Mouse (Mus musculus): ENCODE results near the gene G430095P16Rik. TPM values are rescaled to one million over a fixed set of nuclear protein-coding genes. Genes with fewer than 3 reads are reported as not detected.

The G430095P16Rik gene
- 10 to 100 TPM; 20.2 to 37.5 TPM for polyA plus RNA-seq (2017; shearing (Covaris generic))

- ATAC-seq: peak; percentile 87
Measured at GRCm38 (mm10) chr8:84722850-84723570, at the start of gene G430095P16Rik. TSS of gene G430095P16Rik (plus strand) at chr8:84723007.

GRCm38 (mm10) chr8:84677305-84677704 lies 45.5 kb upstream of the G430095P16Rik start:
- no peak for ATAC-seq

DNA sequence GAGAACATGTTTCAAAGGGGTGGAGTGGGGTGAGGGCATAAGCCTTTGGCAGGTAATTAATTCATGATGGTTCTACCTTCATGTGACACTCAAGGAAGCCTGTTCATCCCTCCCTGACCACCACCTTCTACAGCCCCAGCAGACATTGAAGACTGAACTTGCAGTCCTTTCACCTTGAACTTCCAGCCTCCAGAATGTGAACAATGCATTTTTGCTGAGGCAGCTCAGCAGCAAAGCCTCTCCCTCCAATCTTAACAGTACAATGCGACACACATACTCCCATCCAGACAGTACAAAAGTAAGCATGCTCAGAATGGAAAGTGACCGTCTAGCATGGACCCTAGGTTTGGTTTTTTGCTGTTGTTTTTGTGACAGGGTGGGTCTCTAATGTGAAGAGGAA lies 41.3 kb upstream of the G430095P16Rik start:
- ATAC-seq: no peak

DNA sequence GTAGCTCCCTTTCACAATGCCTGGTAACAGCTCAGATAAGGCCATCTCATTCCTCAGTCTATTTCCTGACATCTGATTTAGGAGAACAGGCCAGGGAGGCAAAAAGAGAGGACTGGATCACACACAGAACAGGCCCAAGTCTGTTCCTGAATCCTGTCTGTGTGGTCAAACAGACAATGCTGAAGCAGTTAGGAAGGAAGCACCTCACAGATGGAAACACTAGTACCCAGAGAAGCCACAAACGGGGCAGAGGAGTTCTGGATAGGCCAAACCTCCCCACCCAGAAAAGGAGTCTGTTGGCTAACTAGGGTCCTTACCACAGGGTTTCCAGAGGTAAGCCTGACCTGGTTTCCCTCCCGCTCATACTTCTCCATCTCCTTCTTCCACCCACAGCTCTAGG lies 40.5 kb upstream of the G430095P16Rik start:
- ATAC-seq: no peak

GRCm38 (mm10) chr8:84684537-84684936 lies 38.3 kb upstream of the G430095P16Rik start:
- ATAC-seq: no peak

DNA sequence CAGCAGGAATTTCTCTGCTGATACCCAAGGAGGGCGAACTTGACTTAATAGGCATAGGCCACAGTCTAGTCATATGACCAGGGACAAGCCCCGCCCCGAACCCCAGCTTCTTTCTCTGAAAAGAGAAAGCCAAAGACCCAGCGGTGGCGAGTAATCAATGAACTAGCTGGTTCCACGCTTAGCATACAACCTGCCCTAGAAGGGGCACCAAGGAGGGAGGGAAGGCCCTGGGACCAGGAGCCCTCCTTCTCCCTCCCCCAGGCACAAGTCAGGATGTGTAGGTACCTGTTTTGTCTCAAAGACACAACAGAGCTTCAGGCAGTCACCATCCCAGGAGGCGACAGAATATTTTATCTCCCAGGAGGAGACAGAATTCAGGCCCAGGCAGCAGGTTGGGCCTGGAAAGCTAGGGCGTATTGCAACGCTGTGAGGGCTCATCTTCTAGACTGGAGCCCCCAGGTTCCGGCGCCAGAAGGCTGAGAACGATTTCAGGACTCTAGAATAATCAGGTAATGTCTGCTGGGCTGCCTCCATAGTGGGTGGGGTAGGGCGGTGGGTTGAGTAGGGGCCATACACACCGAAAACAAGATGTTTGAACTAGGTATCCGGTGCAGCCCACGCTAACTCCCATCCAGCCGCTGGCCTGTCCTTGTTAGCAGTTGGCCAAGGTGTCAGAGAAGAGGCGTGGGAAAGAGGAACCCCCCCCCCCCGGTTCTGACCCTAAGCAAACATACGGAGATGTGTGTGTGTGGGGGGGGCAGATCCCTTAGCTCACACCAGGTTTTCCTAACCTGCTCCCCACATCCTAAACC lies 36.4 kb upstream of the G430095P16Rik start, which contains the start of gene Trmt1:
Gene Trmt1, plus strand, starts transcription at position 117 of the 812 bp plus-strand sequence.
- ATAC-seq: peak; percentile 4

DNA sequence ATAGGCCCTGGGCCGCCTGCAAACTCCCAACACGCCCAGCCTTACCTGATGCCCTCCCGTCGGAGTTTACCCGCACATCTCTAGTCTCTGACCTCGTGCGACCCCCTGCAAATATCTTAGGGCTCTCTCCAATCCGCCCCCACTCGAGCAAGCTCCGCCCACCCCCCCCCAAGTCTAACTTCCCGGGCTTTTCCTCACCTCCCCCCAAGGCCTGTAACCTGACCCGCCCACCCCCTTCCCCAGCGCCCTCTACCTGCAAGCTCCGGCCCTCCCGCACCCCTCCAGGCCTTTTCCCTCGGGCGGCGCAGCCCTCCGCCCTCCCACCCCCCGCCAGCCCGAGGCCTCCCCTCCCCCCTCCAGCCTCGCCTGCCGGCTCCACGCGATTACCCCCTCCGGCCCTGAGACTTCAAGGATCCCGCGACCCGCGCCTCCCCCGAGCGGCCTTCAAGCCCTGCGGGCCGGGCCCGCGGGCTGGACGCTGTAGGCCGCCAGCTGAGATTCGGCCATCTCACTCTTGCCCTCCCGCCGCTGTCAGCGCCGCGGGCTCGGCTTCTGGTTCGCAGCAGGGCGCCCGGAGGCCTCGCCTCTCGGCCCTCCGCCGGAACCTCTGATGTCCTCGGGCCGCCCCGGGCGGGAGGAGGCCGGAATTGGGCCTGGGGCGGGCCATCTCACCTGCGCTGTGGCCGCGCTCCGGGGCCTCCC lies 35.7 kb upstream of the G430095P16Rik start:
- ATAC-seq: no peak

DNA sequence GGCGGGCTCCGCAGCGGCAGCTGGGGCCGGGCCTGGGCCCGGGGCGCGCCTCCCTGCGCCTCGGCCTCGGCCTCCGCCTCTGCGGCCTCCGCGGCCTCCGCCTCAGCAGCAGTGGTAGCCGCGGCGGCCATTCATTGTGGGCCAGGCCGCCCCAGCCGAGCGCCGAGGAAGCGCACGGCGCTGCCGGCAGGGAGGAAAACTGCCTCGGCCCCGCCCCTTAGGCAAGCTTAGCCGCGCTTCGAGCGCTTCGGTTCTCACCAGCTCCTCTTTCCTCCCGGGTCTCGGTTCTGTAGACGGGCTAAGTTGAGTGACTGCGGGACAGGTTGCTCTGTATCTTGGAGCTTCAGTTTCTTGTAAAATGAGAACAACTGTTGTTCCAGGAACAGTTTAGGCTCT lies 35.1 kb upstream of the G430095P16Rik start, which contains the start of gene Nacc1:
Gene Nacc1, minus strand, starts transcription at position 158 of the 396 bp plus-strand sequence.
- peak; percentile 73 for ATAC-seq

- peak; percentile 68 for ATAC-seq
Measured at GRCm38 (mm10) chr8:84689091-84689915, 33.5 kb upstream of the G430095P16Rik start.

- ATAC-seq: no peak
Measured at GRCm38 (mm10) chr8:84693332-84693731, 29.5 kb upstream of the G430095P16Rik start.

- ATAC-seq: no peak
Measured at GRCm38 (mm10) chr8:84695140-84695539, 27.7 kb upstream of the G430095P16Rik start.

- peak; percentile 50 for ATAC-seq
Measured at GRCm38 (mm10) chr8:84697166-84698130, 25.4 kb upstream of the G430095P16Rik start.

DNA sequence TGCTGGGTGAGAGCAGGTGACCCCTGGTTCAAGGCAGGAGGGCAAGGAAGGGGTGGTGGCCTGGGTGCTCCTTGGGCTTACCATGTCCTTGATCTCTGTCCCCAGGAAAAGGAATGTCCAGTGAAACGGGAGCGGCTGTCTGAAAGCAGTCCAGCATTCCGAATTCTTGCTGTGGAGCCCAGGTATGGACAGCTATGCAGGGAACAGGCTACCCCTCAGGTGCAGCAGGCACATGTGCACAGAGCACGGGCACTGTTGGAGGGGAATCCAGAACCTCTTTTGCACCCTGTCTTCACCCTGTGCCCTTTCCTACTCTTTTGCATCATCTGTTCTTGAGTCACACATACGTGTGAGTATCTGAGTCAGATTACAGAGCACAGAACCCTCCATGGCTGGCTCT lies 24.5 kb upstream of the G430095P16Rik start:
- ATAC-seq: no peak

GRCm38 (mm10) chr8:84698929-84699401 lies 23.8 kb upstream of the G430095P16Rik start:
- ATAC-seq: no peak

DNA sequence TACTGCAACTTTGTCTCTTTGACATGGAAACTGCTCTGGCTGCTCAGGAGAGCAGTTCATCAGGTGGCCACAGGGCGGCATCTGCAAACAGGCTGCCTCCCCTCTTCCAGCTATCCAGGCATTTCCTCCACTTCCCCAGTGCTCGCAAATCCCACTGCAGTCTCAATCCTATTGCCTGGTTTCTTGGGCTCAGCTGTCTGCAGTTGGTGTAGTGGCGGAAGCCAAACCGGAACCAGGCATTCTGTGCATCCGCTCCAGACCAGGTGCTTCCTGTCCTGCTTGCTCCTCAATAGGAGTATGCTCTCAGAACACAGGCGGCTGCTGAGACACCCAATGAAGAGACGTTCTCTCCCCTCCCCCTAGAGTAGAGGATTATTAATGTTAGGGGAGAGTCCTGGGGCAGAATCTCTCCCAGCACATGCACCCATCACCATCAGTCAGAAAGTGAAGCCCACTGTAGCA lies 22.9 kb upstream of the G430095P16Rik start:
- peak; percentile 25 for ATAC-seq

- no peak for ATAC-seq
Measured at GRCm38 (mm10) chr8:84700526-84700925, 22.3 kb upstream of the G430095P16Rik start.

DNA sequence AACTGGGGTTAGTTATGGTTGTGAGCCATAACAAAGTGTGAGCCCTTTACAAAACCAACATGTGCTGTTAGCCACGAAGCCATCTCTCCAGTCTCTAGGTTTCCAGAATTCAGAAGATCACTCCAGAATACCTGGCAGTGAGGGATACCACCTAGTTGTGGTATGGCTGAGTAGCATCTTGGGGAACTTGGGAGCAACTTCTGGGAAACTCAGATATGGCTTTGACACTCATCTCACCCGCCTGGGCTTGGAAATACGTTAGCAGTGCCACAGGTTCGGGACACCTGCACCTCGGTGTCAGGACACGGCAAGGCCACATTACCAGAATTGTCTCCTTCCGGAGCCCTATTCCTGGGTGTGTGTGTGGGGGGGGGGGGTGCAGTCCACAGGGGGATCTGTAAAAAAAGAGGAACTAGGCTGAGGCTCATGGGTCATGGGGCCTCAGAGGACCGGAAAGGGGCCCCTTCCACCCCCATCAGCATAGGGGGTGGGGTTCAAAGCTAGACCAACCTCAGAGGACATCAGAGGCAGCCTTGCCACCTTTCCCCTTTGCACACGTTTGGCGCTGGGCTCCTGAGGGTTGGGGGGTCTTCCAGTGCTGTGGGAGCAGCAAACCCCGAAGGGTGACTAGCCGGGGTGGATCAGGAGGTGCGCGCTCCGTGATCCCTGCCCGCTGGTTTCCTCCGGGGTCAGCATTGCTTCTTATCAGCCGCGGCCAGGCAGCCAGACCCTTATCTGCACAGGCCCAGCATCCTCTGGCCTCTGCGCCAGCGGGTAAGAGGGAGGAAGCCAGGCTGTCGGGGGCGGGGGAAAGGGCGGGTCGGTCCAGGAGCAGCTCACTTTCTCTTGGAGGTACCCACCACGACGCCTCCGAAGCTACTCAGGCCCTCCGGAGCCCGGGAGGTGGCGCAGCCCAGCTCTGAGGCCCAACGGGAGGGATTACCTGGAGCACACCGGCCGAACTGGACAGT lies 21.6 kb upstream of the G430095P16Rik start, which contains the start of gene Lyl1:
Gene Lyl1, plus strand, starts transcription at position 517 of the 971 bp plus-strand sequence.
- ATAC-seq: no peak

- ATAC-seq: no peak
Measured at GRCm38 (mm10) chr8:84702561-84702960, 20.2 kb upstream of the G430095P16Rik start.

GRCm38 (mm10) chr8:84702963-84703465 lies 19.8 kb upstream of the G430095P16Rik start:
- ATAC-seq: no peak
